Mouse (Mus musculus) CD4-positive, CD25-positive, alpha-beta regulatory T cell, adult 4 months (primary cell): ENCODE measurements around the gene 4930579F01Rik. TPM values are rescaled to one million over a fixed set of nuclear protein-coding genes. Genes with fewer than 3 reads are reported as not detected.

Experiments
- ATAC-seq: one replicate; pipeline ENCODE4 v1.8.0; 2017
- polyA plus RNA-seq, 2 experiments: library from polyadenylated mRNA; unstranded; fragments of 100-300 nt; shearing (Covaris generic); gene quantifications; one replicate each; pipeline ENCODE4 v1.2.1; 2017

4930579F01Rik gene
- polyA plus RNA-seq, result not detected

DNA sequence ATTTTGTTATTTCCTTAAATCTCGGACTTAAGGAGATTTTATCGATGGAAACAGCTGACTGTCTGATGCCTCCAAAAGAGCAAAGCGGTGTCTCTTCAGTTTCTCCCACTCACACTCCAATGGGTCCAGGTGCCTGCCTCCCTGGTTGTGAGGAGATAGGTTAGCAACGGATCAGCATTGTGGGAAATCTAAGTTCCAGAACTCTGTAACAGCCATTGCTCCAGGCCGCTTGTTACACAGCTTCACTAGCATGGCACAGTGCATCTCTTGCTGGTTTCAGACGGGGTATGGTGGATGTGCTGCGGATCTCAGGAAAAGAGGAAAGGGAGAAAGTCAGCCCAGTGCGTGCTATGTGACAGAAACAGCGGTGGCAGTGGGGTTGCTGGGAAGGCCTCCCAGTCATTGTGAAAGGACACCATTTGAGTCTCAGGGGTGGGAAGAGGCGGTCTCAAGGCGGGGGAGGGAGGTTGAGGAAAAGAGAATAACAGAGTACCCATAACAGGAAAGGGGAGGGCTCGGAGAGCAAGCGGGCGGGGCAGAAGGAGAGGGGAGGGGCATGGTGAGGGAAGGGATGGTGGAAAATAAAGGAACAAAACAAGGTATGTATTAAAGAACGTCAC lies at the start of gene 4930579F01Rik:
TSS of gene 4930579F01Rik (minus strand) at position 143 of the 620 bp plus-strand sequence.
- no peak for ATAC-seq

- ATAC-seq, result no peak
Observed at GRCm38 (mm10) chr3:138242933-138243332, 49.3 kb upstream of the 4930579F01Rik start.

DNA sequence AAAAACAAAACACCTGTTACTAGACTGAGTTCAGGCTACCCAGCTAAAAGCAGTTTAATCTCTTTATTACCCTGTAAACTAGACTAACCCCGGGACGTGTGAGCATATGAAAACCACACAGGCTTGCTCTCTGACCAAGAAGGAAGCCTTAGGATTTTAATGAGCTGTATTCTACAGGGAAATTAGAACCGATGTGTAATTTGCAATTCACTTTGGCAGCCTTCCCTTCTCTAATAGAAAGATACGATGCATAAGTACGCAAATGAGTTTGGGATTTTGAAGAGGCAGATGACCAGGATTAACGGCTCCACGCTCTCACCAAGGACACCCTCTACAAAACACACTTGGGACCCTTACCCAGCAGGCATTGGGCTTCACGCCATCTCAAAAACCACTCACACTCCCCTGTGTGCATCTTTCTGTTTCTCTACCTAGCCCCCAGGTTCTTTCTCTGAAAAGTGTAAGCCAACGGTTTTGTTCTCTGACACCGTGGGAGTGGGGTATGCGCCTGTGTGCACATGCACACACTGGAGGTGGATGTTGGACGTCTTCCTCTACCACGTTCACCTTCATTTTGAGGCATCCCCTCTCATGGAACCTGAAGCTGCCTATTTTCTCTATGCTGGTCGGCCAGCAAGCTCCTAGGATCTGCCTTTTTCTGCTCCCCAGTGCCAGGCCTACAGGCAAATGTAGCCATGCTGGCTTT lies 48.5 kb upstream of the 4930579F01Rik start:
- ATAC-seq, result no peak

- ATAC-seq, result no peak
Observed at GRCm38 (mm10) chr3:138241371-138241770, 47.7 kb upstream of the 4930579F01Rik start.

DNA sequence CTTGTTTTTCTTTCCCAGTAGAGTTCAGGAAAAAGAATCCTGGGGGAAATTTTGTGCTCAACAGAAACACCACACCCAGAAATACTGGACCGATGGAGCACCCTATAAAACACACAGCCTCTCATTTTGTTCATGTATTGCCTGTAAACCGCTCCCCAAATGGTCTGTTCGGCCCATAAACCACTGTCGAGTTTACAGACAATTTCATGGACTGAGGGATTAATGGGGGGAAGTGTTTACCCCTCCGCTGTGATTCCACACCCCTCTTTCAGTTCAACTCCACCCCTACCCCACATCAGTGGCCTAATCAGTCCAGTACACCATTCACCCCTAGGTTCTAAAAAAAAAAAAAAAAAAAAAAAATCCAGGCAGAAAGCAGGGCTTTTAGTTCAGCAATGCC lies 47.3 kb upstream of the 4930579F01Rik start:
- no peak for ATAC-seq

- peak; percentile 46 for ATAC-seq
Observed at GRCm38 (mm10) chr3:138240411-138240810, 46.8 kb upstream of the 4930579F01Rik start.

DNA sequence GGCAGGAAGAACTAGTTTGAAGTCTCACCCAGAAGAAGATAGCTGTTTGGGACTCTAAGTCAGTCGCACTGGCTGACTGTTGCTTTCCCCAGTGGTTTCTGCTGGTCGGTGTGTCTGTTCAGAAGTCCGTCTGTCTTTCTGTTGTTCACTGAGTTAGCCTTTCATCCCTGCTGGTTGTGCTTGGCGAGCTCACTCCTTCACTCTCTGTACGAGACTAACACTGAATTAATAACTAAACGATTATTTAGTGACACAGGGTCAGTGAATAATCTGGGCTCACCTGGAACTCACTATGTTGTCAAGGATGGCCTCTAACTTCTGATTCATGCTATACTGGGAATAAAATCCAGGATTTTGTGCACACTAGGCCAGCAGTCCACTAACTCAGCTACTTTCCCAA lies 45.8 kb upstream of the 4930579F01Rik start:
- peak; percentile 40 for ATAC-seq

DNA sequence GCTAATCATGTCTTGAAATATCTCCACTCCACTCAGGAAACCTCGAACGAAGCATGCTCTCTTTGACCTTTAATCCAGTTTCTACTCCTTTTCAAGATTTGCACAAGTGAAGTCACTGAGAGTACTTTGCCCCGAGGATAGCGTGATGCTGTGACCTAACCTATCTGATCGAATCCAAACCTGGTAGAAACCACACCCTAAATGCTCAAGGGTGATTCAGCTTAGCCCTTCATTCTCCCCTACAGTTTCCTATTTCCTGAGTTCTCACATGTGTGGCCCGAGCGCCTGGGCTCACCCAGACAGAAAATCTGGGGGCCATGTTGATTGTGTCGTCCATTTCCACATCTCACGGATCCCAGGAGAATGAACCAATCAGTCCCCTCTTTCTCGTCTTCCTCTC lies 44.4 kb upstream of the 4930579F01Rik start:
- no peak for ATAC-seq

DNA sequence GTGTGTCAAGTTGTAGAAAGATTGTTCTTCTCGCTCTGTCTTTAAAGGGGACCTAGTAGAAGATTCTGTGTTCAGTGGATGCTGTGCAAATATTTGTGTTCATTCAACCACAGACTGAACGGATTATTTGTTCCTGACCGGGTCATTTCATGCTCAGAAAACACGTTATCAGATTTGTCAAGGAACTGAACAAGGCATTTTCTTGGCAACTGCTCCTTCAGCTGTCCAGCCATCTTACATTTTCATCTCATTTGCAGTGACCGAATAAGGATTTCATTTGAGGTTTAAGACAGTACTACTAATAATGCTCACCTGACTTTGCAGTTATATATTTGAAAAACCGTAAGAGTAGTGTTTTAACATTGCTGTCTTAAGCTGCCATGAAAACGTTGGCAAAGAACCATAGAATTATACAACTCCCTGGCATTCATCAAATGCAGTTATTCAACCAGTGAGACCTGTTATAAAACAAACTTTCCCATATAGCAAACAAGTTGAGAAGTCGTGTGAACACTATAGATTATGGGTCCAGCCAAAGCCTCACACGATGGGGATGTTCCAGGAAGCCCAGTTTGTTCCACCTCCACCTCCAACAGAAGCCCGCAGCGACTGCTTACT lies 43.0 kb upstream of the 4930579F01Rik start:
- ATAC-seq, result no peak

GRCm38 (mm10) chr3:138231531-138231930 lies 37.9 kb upstream of the 4930579F01Rik start:
- ATAC-seq, result no peak

- no peak for ATAC-seq
Observed at GRCm38 (mm10) chr3:138230266-138230665, 36.6 kb upstream of the 4930579F01Rik start.

- no peak for ATAC-seq
Observed at GRCm38 (mm10) chr3:138229448-138229847, 35.8 kb upstream of the 4930579F01Rik start.

DNA sequence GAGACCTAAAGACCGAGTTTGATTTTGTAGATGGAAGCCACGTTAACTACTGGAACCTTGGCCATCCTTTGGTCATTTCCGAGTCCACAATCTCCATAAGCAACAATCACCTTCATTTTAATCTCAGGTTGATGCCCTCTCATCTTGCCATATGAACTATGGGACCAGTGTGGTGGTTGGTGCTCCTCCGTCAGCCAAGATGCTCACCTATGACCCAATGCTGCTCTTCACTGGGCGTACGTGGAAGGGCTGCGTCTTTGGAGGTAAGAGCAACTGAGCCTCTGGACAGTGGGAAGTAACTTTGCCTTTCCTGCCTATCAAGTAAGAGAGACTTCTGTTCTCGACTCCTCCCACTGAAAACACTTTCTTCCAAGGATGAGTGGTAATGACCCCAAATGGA lies 34.2 kb upstream of the 4930579F01Rik start:
- ATAC-seq, result no peak

DNA sequence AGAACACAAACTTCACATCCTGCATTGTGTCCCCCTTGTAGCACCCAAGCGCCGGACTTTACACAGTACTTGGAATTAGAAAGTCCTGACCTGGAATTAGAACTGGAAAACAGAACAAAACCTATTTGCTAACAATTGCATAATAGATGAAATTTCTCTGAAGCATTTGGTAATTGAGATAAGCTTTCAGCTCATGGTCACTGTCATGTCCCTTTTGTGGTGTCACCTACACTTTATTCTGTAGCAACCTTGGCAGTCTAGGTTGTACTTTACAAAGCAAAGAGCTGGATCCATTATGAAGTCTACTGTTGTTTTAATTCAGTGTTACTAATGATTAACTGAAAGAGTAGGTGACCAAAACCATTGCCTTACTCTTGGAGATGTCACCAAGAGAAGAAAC lies 33.5 kb upstream of the 4930579F01Rik start:
- no peak for ATAC-seq

DNA sequence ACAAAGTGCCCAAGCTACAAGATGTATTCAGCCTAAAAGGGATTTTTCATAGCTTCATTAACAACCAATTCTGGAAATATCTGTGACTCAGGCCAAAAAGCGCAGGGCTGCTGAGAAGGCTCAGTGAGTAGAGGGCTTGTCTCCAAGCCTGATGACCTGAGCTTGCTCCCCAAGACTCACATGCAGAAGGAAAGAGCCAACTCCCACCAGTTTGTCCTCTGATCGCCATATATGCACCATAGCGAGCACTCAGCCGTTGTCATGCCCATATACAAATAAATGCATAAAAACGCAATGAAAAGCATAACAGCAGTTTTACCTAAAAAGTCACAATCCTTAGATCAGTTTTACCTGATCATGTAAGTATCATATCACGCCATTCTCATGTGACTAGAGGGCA lies 32.9 kb upstream of the 4930579F01Rik start:
- ATAC-seq, result no peak

- no peak for ATAC-seq
Observed at GRCm38 (mm10) chr3:138225853-138226252, 32.2 kb upstream of the 4930579F01Rik start.

GRCm38 (mm10) chr3:138225331-138225730 lies 31.7 kb upstream of the 4930579F01Rik start:
- no peak for ATAC-seq

- ATAC-seq, result no peak
Observed at GRCm38 (mm10) chr3:138224363-138224954, 30.8 kb upstream of the 4930579F01Rik start.

DNA sequence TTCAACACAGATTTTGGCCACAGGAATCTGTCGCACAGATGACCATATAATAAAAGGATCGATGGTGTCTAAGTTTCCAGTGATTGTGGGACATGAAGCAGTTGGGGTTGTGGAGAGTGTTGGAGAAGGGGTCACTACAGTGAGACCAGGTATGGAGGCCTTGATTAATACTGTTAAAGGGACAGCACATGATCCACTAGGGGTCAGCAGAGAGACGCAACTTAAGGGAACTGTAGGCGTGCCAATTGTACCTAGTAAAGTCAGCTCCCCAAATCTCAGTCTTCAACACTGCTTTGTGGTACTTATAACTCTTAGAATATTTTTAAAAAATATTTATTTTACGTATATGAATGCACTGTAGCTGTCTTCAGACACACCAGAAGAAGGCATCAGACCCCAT lies 29.3 kb upstream of the 4930579F01Rik start:
- ATAC-seq, result peak; percentile 97

GRCm38 (mm10) chr3:138222511-138222910 lies 28.9 kb upstream of the 4930579F01Rik start:
- no peak for ATAC-seq

DNA sequence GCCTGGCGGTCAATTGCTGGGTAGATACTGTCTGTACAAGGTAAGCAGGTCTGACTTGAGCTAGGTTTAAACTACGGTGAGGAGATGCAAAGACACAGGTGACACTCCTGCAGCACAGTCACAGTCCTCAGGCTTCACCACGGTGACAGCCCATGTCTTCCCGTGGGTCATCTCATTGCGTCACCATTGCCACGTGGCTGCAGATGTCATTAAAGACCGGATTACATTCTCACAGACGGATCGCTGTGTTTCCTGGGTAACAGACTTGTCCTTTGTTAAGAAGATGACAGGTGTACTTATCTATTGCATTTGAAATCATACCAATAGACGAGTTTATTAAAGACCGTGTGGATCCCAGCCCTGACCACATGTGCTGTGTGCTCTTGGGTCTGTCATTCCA lies 27.5 kb upstream of the 4930579F01Rik start:
- ATAC-seq, result no peak

DNA sequence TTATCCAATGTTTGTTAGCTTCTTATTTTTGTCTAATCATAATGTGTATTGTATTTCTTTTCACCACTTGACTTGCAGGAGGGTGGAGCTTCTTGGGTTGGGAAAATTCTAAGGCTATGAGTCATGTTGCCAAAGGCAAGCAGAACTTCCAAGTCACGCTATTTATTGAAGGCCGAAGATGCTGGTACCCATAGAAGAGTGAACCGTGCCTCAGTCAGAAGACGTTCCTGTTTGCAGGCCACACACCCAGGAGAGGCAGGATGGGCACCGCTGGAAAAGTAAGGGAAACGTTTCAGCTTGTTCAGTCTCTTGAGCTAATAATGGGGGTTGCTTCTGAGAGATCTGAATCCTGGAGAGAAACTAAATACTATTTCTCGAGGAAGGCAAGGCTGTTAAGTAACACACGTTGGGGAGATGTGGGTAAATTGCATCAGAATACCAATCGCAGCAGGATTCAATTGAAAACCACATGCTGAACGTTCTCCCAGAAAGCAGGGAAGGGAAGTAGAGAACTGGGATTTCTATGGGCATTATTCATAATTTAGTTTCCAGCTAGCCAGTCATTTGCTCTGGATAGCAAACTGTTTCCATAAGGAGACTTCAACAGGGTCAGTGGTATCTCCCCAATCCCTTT lies 24.1 kb upstream of the 4930579F01Rik start, which contains the start of gene Adh7:
TSS of gene Adh7 (plus strand) at position 130 of the 634 bp plus-strand sequence.
- no peak for ATAC-seq

- ATAC-seq, result no peak
Observed at GRCm38 (mm10) chr3:138216091-138216490, 22.5 kb upstream of the 4930579F01Rik start.
